Mouse (Mus musculus) C2C12 (cell line): ENCODE results near the gene Hoxd13.

Experiments
- CTCF ChIP-seq: IDR thresholded peaks from one replicate; pipeline ENCODE4 v1.5.1; 2011; ENCODE audit not compliant: control insufficient read depth, insufficient read depth, insufficient read length
- FOSL1 ChIP-seq: IDR thresholded peaks from one replicate; pipeline ENCODE4 v1.8.0; 2011; ENCODE audit warnings: mild to moderate bottlenecking, low read length; ENCODE audit not compliant: poor library complexity, insufficient read depth, severe bottlenecking
- MAX ChIP-seq: IDR thresholded peaks from one replicate; pipeline ENCODE4 v1.6.1; 2011; ENCODE audit warnings: mild to moderate bottlenecking, control low read depth
- MYOD1 ChIP-seq: IDR thresholded peaks from one replicate; pipeline ENCODE4 v1.6.1; 2011; ENCODE audit warnings: low read depth; ENCODE audit not compliant: control insufficient read depth, insufficient read length
- USF1 ChIP-seq: IDR thresholded peaks from one replicate; pipeline ENCODE4 v1.6.1; 2011; ENCODE audit warnings: low read depth, mild to moderate bottlenecking, control low read depth, moderate library complexity

GRCm38 (mm10) chr2:74657251-74658023, 10.7 kb upstream of the Hoxd13 start:
- no peak for TF ChIP-seq MYOD1
- TF ChIP-seq MAX: no peak
- no peak for TF ChIP-seq CTCF
- no peak for TF ChIP-seq USF1
- no peak for TF ChIP-seq FOSL1
